Mouse (Mus musculus) heart, postnatal 4 days (tissue): ENCODE results near the gene Alk. TPM values are rescaled to one million over a fixed set of nuclear protein-coding genes. Genes with fewer than 3 reads are reported as not detected.

Experiments used
- DNase-seq: peaks from one replicate; pipeline ENCODE4 v3.0.0; 2021
- total RNA-seq, 2 experiments: library from RNA; stranded (reverse); gene quantifications; 2 replicates each; pipeline ENCODE4 v1.2.3; 2021

The Alk gene
- total RNA-seq, 2 experiments from 2014 or later: 0.07 to 0.19 TPM

DNA sequence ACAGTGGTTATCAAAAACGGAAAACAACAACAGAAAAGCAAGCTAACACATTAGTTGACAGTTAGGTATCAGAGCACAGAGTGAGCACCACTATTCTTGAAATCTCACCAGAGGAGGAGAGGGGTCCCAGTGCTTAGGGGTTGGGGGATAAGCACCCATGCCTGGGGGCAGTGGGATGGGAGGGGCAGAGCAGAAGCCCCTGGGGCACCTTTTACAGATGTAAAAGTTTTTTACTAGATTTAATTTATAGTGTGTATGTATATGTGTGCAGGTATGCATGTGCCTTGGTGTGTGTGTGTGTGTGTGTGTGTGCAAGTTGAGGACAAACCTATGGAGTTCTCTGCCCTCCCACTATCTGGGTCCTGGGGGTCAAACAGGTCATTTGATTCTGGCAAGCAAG lies 733.8 kb downstream of the Alk start:
- no peak for DNase-seq

DNA sequence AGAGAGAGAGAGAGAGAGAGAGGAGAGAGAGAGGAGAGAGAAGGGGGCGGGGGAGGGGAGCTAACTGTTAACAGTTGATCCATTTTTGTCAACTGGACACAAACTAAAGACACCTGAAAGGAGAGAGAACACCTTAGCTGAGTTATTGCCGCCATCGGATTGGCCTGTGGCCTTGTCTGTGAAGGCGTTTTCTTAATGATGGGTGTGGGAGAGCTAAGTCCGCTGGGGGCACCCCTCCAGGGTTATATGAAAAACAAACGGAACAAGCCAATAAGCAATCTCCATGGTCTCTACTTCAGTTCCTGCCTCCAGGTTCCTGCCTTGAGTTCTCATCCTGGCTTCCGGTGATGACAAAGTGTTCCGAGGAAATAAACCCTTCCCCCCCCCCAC lies 734.2 kb downstream of the Alk start:
- no peak for DNase-seq

GRCm38 (mm10) chr17:71869372-71870231 lies 734.8 kb downstream of the Alk start:
- peak; percentile 32 for DNase-seq

DNA sequence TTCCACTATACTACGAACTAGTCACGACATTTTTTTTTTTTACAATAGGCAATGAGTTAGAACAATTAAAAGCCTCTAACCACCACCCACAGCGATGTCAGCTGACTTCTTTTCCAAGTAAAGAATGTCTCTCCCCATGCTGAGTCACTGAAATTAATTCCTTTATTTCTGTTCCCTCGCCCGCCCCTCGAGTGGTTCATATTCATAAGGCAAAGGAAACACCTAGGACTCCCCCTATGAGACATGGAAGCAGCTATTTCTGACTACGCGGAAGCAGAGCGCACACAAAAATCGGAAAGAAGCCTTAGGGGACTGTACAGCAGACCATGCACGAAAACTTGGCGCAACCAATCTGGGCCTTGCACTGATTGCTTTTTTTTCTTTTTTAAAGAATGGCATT lies 735.6 kb downstream of the Alk start:
- no peak for DNase-seq

DNA sequence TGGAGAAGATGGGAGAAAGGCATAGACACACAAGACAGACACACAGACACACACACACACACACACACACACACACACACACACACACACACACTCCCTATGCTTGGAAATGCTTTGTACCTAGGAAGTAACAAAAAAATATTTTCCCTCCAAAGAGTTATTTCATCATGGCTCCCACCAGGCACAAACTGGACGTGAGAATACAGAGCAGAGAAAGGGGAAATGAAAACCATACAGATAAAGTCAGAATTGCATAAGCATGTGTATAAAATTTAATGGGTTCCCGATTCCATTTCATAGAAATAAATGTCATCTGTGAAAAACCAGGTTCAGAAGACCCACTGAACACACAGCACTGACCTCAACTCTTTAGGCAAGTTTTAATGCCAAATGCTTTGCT lies 736.5 kb downstream of the Alk start:
- DNase-seq: no peak

GRCm38 (mm10) chr17:71865437-71865836 lies 739.0 kb downstream of the Alk start:
- no peak for DNase-seq

GRCm38 (mm10) chr17:71864039-71864438 lies 740.4 kb downstream of the Alk start:
- no peak for DNase-seq

- DNase-seq: no peak
Measured at GRCm38 (mm10) chr17:71862895-71863294, 741.5 kb downstream of the Alk start.

- no peak for DNase-seq
Measured at GRCm38 (mm10) chr17:71862184-71862583, 742.2 kb downstream of the Alk start.

DNA sequence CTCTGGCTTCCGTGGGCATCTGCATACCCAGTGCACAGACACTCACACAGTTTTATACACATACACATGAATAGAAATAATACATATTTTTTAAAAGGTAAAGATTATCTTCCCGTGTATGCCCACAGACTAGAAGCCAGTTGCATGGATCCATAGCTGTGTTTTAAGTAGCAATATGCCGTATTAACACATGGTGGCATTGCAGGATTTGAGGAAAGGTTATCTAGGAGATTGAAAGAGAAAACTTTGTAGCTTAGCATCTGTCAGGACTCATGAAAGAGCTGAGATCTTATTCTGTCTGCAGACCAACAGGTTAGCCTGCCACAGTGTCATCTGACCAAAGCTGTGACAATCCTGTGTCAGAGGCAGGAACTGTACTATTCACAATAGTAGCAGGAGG lies 772.5 kb downstream of the Alk start:
- no peak for DNase-seq

GRCm38 (mm10) chr17:71828647-71829414 lies 775.6 kb downstream of the Alk start:
- DNase-seq: no peak

- peak; percentile 32 for DNase-seq
Measured at GRCm38 (mm10) chr17:71827627-71828026, 776.8 kb downstream of the Alk start.

GRCm38 (mm10) chr17:71826603-71827002 lies 777.8 kb downstream of the Alk start:
- DNase-seq: peak; percentile 17

DNA sequence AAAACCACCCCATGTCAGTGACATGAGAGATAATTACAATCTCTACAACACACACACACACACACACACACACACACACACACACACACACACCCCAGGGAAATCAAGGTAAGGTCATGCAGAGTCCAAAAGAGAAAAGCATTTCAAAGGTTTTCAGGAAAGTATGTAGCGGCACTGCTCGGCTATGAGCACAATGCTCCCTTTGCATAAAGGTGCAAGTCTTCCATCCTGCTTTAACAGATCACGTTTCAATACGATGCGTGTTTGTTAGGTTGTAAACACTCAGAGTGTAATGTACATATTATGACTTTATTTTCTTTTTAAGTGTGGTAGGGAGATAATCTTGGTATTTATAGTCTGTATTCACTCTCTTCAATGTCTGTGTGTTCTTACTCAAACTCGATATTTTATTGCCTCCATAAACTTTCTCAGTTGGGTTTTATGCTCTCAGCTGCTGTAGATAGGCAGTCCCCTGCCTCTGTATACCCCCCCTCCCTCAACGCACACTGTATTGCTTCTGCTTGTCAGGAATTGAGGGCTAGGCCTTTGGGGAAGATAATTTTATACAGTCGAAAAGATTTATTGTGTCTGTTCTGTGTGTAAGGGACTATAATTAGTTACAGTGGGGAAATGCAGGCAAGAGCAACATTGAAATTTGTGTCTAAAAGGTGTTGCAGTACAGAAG lies 780.7 kb downstream of the Alk start:
- DNase-seq: no peak

Other genes starting within 250 kb of the Alk start
- gene Ypel5, start 231.8 kb upstream of the Alk start, total RNA-seq: 10 to 100 TPM; 36.3 to 38.4 TPM